Mouse (Mus musculus) adrenal gland (tissue): Measurements from ENCODE around the gene Card14.

ENCODE experiments used
- intact Hi-C: fragments of 180-260 bp; cut with DNase I; formaldehyde crosslinking; loops from one replicate; pipeline ENCODE4 v1.15.1; 2025

Card14 gene

GRCm38 (mm10) chr11:119300246-119300935 is 7.2 kb upstream of the Card14 start:
- intact Hi-C loops, result no loop called here

GRCm38 (mm10) chr11:119300986-119301385 is 6.6 kb upstream of the Card14 start:
- intact Hi-C loops, result no loop called here

DNA sequence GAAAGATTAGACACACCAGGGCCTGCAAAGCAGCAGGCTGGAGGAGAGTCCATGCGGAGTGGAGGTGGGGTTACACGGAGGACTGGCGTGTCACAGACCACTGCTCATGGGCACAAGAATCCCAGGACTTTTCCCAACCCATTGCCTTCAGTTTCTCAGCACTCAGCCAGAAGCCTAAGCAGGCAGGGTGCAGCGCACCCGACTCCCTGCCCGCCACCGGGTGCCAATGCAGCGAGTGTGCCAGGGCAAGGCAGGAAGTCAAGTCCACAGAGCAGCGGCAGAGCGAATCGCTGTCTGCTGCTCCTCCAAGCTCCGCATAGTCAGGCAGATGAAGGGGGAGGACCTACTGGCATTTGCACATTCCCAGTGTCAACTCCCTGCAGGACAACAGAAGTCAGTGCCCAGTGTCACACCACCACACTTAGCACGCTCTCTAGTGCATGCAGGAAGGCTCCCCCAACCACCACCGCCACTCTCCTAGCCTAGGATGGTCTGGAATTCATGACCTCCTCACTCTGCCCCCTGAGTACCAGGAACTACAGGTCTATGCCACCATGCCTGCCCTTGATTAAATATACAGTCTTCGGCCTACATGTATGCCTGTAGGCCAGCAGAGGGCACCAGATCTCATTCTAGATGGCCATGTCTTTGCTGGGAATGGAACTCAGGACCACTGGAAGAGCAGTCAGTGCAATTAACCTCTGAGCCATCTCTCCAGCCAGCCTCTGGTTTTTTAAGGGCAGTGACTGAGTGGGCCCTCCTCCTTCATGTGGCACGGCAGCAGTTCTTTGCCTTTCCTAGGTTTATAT is 2.5 kb upstream of the Card14 start:
- intact Hi-C loops, result loop anchor here (5.0 kb wide), 1 partner anchor 57 kb away; no protein-coding TSS in a partner anchor

DNA sequence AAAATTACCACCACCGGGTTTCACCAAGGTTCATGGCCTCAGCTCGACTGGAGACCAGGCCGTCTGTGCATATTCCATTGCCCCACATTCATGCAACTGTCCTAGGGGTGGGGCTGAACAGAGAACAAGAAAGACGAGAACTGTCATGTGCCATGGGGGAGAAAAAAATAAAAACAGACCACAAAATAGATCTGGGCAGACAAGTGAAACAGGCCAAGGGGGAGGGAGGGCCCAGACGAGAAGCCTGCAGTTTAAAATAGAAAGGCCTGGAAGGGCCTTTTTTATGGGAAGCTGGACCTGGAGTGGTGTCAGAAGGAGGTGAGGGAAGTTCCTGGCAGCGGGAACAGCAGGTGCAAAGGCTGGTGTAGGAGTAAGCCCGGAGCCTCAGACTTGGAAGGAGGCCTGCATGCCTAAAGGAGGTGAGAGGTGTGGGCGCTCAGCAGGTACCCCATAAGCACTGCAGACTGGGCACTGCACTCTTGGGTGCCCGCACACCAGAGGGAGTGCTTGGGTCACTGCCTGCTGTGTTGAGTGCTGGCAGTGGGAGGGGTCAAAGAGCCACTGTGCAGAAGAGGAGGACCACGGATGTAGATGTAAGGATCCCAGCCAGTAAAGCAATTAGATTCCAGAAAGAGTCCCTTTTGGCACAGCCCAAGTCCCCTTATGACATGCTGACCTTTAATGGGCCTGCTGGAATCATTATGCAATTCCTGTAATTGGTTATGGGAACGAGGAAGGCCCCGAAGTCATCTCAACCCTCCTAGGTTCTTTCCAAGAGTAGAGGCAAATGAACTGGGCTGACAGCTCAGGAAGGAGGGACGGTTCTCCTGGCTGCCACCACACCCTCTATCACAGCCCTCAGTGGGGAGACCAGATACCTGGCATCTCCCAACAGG is 558 bp upstream of the Card14 start:
- intact Hi-C loops, result loop anchor here (5.0 kb wide), 1 partner anchor 55 kb away; no protein-coding TSS in a partner anchor

- intact Hi-C loops, result loop anchor here (5.0 kb wide), 1 partner anchor 54 kb away; no protein-coding TSS in a partner anchor
Measured at GRCm38 (mm10) chr11:119307916-119308315, 348 bp downstream of the Card14 start.

- intact Hi-C loops, result no loop called here
Measured at GRCm38 (mm10) chr11:119310621-119311020, 3.1 kb downstream of the Card14 start.

DNA sequence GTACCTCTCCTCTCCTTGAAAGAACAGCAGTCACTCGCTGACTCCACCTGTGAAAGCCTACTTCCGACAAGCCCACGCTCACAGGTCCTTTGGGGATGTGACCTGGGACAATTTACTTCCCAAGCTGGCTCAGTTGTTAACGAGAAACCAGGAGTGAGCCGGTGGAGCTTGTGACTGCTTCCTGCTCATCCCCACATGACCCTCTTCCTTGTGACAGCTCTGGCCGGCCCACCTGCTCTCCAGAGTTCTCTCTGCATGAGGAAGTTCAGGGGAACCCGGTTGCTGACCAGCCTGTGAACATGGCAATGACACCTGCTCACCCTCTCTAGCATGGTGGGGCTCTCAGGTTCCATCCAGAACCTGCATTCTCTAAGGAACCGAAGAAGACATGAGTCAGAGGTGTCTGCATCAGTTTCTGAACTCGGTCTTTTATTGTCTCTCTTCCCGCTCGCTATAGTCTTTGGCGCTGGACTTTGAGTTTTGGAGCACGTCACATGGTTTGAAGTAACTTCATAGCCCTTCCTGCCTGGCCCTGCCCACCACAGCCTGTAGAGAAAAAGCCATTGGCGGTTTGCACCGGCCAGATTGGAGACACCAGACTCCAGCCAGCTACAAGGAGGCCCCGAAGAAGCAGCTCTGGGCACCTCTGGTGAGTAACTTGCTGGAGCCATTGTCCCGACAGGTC is 6.8 kb downstream of the Card14 start:
- intact Hi-C loops, result no loop called here

DNA sequence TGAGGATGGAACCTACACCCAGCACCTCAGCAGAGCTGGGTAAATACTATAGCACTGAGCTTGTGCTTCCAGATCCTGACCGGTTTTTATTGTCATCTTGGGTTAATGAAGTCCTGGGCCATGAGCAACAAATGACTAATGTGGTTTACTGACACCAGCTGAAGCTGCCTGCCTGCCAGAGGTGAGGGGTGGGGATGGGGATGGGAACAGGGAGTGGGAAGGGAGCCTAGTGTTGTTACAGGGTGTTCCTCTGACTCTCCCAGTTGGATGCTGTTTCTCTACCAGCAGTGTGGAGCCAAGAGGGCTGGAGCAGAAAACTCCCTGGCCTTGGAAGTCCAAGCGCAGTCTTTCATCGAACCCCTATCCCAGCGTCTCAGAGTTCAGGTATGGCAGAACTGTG is 9.2 kb downstream of the Card14 start:
- intact Hi-C loops, result no loop called here

DNA sequence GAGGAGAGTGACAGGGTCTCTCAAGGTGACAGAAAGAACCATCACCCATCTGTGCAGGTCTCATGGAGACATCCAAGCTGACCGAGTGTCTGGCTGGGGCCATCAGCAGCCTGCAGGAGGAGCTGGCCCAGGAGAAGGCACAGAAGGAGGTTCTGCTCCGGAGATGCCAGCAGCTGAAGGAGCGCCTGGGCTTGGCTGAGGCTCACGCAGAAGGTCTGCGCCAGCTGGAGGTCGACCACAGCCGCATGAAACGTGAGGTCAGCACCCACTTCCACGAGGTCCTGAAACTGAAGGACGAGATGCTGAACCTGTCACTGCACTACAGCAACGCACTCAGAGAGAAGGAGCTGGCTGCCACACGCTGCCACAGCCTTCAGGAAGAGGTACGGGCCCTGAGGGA is 15.0 kb downstream of the Card14 start:
- intact Hi-C loops, result no loop called here

DNA sequence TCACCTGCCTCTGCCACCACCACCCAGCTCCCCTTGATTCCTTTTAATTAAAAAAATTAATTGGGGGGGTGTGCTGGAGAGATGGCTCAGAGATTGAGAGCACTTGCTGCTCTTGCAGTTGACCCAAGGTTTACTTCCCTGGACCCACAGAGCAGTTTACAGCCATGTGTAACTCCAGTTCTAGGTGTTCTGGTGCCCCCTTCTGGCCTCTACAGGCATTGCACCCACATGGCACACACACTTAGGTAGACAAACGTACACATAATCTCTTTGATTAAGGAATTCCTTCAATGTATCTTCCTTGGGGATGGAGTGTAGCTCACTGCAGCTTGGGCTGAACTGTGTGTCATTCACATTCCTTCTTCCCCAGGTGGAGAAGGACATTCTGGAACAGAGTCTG is 17.5 kb downstream of the Card14 start:
- intact Hi-C loops, result no loop called here

GRCm38 (mm10) chr11:119330592-119330991 is 23.0 kb downstream of the Card14 start:
- intact Hi-C loops, result no loop called here

GRCm38 (mm10) chr11:119331970-119332369 is 24.4 kb downstream of the Card14 start:
- intact Hi-C loops, result no loop called here

GRCm38 (mm10) chr11:119338271-119339059 is 30.9 kb downstream of the Card14 start:
- intact Hi-C loops, result loop anchor here (2.0 kb wide), 1 partner anchor 24 kb away; no protein-coding TSS in a partner anchor

- intact Hi-C loops, result loop anchor here (2.0 kb wide), 1 partner anchor 24 kb away; no protein-coding TSS in a partner anchor
Measured at GRCm38 (mm10) chr11:119339179-119339578, 31.6 kb downstream of the Card14 start.

DNA sequence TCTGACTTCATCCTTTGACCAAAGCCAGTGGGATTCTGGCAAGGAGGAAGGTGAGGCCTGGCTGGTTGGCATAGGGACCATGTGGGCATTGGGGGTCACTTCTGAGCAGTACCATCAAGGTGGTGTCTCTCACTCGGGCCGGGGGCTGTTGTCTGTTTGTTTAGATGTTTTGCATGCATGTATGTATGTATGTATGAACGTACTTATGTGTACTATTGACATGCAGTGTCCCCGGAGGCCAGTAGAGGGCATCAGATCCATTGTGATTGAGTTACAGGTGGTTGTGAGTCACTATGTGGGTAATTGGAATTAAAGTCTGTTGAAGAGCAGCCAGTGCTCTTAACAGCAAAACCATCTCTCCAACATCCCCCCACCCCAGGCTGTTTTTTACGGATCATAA is 32.1 kb downstream of the Card14 start:
- intact Hi-C loops, result loop anchor here (2.0 kb wide), 1 partner anchor 23 kb away; no protein-coding TSS in a partner anchor

DNA sequence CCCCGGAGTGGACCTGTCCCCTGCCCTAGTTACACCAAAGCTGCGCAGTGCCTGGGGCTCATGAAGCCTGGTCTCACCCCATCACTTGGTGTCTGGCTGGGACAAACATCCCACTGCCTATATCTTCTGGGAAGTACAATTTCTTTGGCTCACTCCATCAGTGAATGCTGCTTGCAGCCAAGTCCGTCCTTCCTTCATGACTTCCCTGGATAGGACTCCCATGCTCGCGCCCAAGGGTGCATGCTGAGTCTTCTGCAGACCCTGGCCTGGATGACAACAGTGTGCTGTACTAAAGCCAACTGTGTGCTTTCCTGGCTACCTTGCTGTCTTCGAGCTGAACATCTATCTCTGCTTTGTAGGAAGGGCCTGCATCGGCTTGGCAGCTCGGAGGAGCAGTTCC is 36.6 kb downstream of the Card14 start:
- intact Hi-C loops, result no loop called here

GRCm38 (mm10) chr11:119344865-119345264 is 37.3 kb downstream of the Card14 start:
- intact Hi-C loops, result no loop called here

- intact Hi-C loops, result no loop called here
Measured at GRCm38 (mm10) chr11:119347125-119347524, 39.6 kb downstream of the Card14 start.

GRCm38 (mm10) chr11:119352113-119352512 is 44.5 kb downstream of the Card14 start:
- intact Hi-C loops, result no loop called here

GRCm38 (mm10) chr11:119353946-119354345 is 46.4 kb downstream of the Card14 start:
- intact Hi-C loops, result no loop called here
